Mouse (Mus musculus) gastrocnemius, postnatal 36 days (tissue): Measurements from ENCODE around the gene Vmn1r115. TPM values are rescaled to one million over a fixed set of nuclear protein-coding genes. Genes with fewer than 3 reads are reported as not detected.
"Not testable (repeated sequence)": the region's sequence is repeated elsewhere in the genome, so short reads cannot be mapped to it uniquely, and the experiment has no call there.

Source experiments
- DNase-seq, 2 experiments: peaks; one replicate each; pipeline ENCODE4 v3.0.0; 2022
- intact Hi-C: fragments of 180-260 bp; cut with DNase I; formaldehyde crosslinking; loops from one replicate; pipeline ENCODE4 v1.15.1; 2025
- long read RNA-seq, 2 experiments: library from polyadenylated mRNA; stranded (forward); transcript quantifications; one replicate each; pipeline ENCODE4 v2.0.0; 2021
- total RNA-seq, 2 experiments: library from RNA; stranded (reverse); gene quantifications; 2 replicates each; pipeline ENCODE4 v1.2.3; 2021

The Vmn1r115 gene
- total RNA-seq: not detected
- long read RNA-seq, experiment 1: 0 reads
- long read RNA-seq, experiment 2: 0 reads

GRCm38 (mm10) chr7:20844885-20845284, at the start of gene Vmn1r115:
Gene Vmn1r115, minus strand, starts transcription at chr7:20844985.
- intact Hi-C loops, DNase-seq: not testable (repeated sequence)

DNA sequence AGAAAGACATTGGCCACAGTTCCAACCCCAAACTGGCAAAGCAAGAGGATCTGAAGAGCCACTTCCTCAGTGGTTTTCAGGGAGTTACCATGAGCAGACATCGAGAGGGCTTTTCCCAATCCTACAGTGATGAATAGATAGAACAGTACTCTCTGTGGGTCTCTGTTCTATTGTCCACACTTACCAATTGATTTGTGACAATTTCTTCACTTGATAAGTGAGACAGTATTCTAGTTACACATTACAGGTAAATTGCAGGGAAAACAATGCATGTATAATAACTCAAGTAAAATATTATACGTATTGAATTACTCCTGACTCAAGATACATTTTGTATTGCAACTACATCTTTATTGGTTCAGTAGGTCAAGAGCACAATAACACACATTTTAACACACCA, 39.2 kb upstream of the Vmn1r115 start, which contains the start of gene Vmn1r117:
Gene Vmn1r117, minus strand, starts transcription at position 101 of the 400 bp plus-strand sequence.
- DNase-seq, intact Hi-C loops: not testable (repeated sequence)

DNA sequence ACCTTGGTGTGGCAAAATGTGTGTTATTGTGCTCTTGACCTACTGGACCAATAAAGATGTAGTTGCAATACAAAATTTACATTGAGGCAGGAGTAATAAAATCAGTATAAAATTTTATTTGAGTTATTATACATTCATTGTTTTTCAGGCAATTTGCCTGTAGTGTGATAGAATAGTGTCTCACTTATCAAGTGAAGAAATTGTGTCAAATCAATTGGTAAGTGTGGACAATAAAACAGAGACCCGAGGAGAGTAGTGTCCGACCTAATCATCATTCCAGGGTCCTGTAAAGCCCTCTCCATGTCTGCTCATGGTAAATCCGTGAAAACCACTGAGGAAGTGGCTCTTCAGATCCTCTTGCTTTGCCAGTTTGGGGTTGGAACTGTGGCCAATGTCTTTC, 27.2 kb upstream of the Vmn1r115 start, which contains the start of gene Vmn1r116:
Gene Vmn1r116, plus strand, starts transcription at position 301 of the 400 bp plus-strand sequence.
- intact Hi-C loops, DNase-seq: not testable (repeated sequence)

DNA sequence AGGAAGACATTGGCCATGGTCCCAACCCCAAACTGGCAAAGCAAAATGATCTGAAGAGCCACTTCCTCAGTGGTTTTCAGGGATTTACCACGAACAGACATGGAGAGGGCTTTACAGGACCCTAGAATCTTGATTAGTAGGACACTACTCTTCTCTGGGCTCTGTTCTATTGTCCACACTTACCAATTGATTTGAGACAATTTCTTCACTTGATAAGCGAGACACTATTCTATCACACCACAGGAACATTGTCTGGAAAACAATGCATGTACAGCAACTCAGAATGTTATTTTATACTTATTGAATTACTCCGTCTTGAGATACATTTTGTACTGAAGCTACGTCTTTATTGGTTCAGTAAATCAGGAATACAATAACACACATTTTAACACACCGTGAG, 32.7 kb downstream of the Vmn1r115 start, which contains the start of gene Vmn1r114:
Gene Vmn1r114, minus strand, starts transcription at position 101 of the 400 bp plus-strand sequence.
- DNase-seq, intact Hi-C loops: not testable (repeated sequence)

Other genes starting within 250 kb of the Vmn1r115 start
- gene Gm4513, start 246.0 kb downstream of the Vmn1r115 start, total RNA-seq: not detected
- not detected for gene Vmn1r107, start 176.1 kb downstream of the Vmn1r115 start, total RNA-seq
- not detected for gene Vmn1r111, start 141.8 kb downstream of the Vmn1r115 start, total RNA-seq
- gene Gm10668, start 114.4 kb downstream of the Vmn1r115 start, total RNA-seq: not detected
- gene Vmn1r112, start 73.8 kb downstream of the Vmn1r115 start, total RNA-seq: not detected
- not detected for gene Vmn1r113, start 57.7 kb downstream of the Vmn1r115 start, total RNA-seq
- not detected for gene Vmn1r114, start 32.8 kb downstream of the Vmn1r115 start, total RNA-seq
- not detected for gene Vmn1r116, start 27.3 kb upstream of the Vmn1r115 start, total RNA-seq
- not detected for gene Vmn1r117, start 39.1 kb upstream of the Vmn1r115 start, total RNA-seq
- not detected for gene Vmn1r118, start 67.4 kb upstream of the Vmn1r115 start, total RNA-seq
- not detected for gene Vmn1r119, start 167.5 kb upstream of the Vmn1r115 start, total RNA-seq
- gene Vmn1r120, start 208.8 kb upstream of the Vmn1r115 start, total RNA-seq: not detected